Mouse (Mus musculus) midbrain, embryonic 10.5 days (tissue): ENCODE results near the gene Pifo. TPM values are rescaled to one million over a fixed set of nuclear protein-coding genes. Genes with fewer than 3 reads are reported as not detected.

Source experiments
- polyA plus RNA-seq: library from polyadenylated mRNA; unstranded; fragments of >200 nt; fragmentation: Nextera tagmentation; extraction: Ambion mirVana; gene quantifications from 2 replicates; pipeline ENCODE4 v1.2.1, GENCODE M21; 2016

Pifo gene
- polyA plus RNA-seq, 1 experiment from 2014 or later = 0.91 TPM

Other genes starting within 250 kb of the Pifo start
- gene Rap1a, start 213.3 kb downstream of the Pifo start, polyA plus RNA-seq = 72.5 and 79.7 TPM in 2 replicates
- 0.11 TPM in 1 of 2 replicates, not detected in the other for gene Adora3, start 143.8 kb downstream of the Pifo start, polyA plus RNA-seq
- not detected in 2 replicates for gene Tmigd3, start 143.7 kb downstream of the Pifo start, polyA plus RNA-seq
- 0.66 and 0.90 TPM in 2 replicates for gene I830077J02Rik, start 82.0 kb downstream of the Pifo start, polyA plus RNA-seq
- 166 and 188 TPM in 2 replicates for gene Wdr77, start 55.3 kb downstream of the Pifo start, polyA plus RNA-seq
- 492 and 506 TPM in 2 replicates for gene Atp5f1, start 54.5 kb downstream of the Pifo start, polyA plus RNA-seq
- gene Ovgp1, start 40.9 kb downstream of the Pifo start, polyA plus RNA-seq = 1.3 and 2.0 TPM in 2 replicates
- gene Chil5, start 18.2 kb upstream of the Pifo start, polyA plus RNA-seq = not detected in 2 replicates
- gene Chia1, start 98.6 kb upstream of the Pifo start, polyA plus RNA-seq = 0.11 TPM in 1 of 2 replicates, not detected in the other
- not detected in 2 replicates for gene Chil3, start 152.9 kb upstream of the Pifo start, polyA plus RNA-seq
- not detected in 2 replicates for gene Chil4, start 204.9 kb upstream of the Pifo start, polyA plus RNA-seq